Mouse (Mus musculus) liver, embryonic 14.5 days (tissue): ENCODE measurements around the gene Rbm34. TPM values are rescaled to one million over a fixed set of nuclear protein-coding genes. Genes with fewer than 3 reads are reported as not detected.

Source experiments
- ATAC-seq: fragments of 200-750 bp; cut with Nextera tagmentation; 2 replicates; pipeline ENCODE4 v1.8.0; 2017; ENCODE audit warnings: moderate number of reproducible peaks, mild to moderate bottlenecking, moderate library complexity; ENCODE audit not compliant: insufficient read depth
- DNase-seq, 3 experiments: peaks; one replicate each; pipeline ENCODE4 v3.0.0-alpha.2; 2012 to 2013; ENCODE audit warnings: low read depth in 3 of 3, low spot score in 3 of 3
- H3K27ac ChIP-seq: fragments of 300-500 bp; sonication (generic); 2 replicates; pipeline ENCODE4 v1.5.1; 2014; ENCODE audit warnings: moderate library complexity, mild to moderate bottlenecking, control low read depth, inconsistent platforms
- H3K27me3 ChIP-seq: fragments of 300-500 bp; sonication (generic); 2 replicates; pipeline ENCODE4 v1.6.1; 2014; ENCODE audit warnings: mild to moderate bottlenecking, low read length, moderate library complexity; ENCODE audit not compliant: control insufficient read depth, insufficient read depth
- H3K36me3 ChIP-seq: fragments of 300-500 bp; sonication (generic); replicated peaks from 2 replicates; pipeline ENCODE4 v1.6.1; 2014; ENCODE audit warnings: low read depth; ENCODE audit not compliant: control insufficient read depth, insufficient read depth
- H3K4me1 ChIP-seq, 2 experiments: fragments of 200-500 bp in 1 of 2; fragments of 300-500 bp in 1 of 2; sonication (generic) in 1 of 2; replicated peaks; 2 replicates each; pipeline ENCODE4 v1.6.1; 2012 to 2014; ENCODE audit warnings: antibody characterized with exemption in 1 of 2, inconsistent platforms in 1 of 2, low read length in 1 of 2; ENCODE audit not compliant: control insufficient read depth in 2 of 2, insufficient read depth in 2 of 2
- H3K4me2 ChIP-seq: fragments of 300-500 bp; sonication (generic); 2 replicates; pipeline ENCODE4 v1.6.1; 2014; ENCODE audit warnings: low read depth, mild to moderate bottlenecking, control low read depth, moderate library complexity
- H3K4me3 ChIP-seq, 2 experiments: fragments of 200-500 bp in 1 of 2; fragments of 300-500 bp in 1 of 2; sonication (generic) in 1 of 2; 2 replicates each; pipeline ENCODE4 v1.5.1; 2012 to 2014; ENCODE audit warnings: low read depth in 2 of 2, low read length in 2 of 2, mild to moderate bottlenecking in 2 of 2, control low read depth in 1 of 2, inconsistent platforms in 1 of 2, moderate library complexity in 1 of 2; ENCODE audit not compliant: insufficient read depth in 1 of 2
- H3K9ac ChIP-seq: fragments of 300-500 bp; sonication (generic); replicated peaks from 2 replicates; pipeline ENCODE4 v1.6.1; 2014; ENCODE audit warnings: mild to moderate bottlenecking, control low read depth, moderate library complexity
- H3K9me3 ChIP-seq: fragments of 300-500 bp; sonication (generic); 2 replicates; pipeline ENCODE4 v1.6.1; 2016; ENCODE audit warnings: low read length, mixed read lengths; ENCODE audit not compliant: control insufficient read depth
- CTCF ChIP-seq: IDR thresholded peaks from 2 replicates; pipeline ENCODE4 v1.5.1; 2016; ENCODE audit warnings: antibody characterized with exemption, low read depth, control low read depth
- EP300 ChIP-seq: IDR thresholded peaks from 2 replicates; pipeline ENCODE4 v1.6.1; 2016; ENCODE audit warnings: antibody characterized with exemption, low read depth
- WGBS: fragments of 180-500 bp; shearing (Covaris S2); extraction: QIAGEN DNeasy Blood & Tissue Kit; methylation state at CpG from one replicate; pipeline ENCODE4 v1.1.7; 2014; ENCODE audit not compliant: insufficient replicate concordance; 5-methylcytosine and 5-hydroxymethylcytosine counted together
- polyA plus RNA-seq, 2 experiments: library from polyadenylated mRNA; depleted of rRNA in 1 of 2; stranded (reverse) in 1 of 2; unstranded in 1 of 2; fragments of >200 nt; fragmentation: Nextera tagmentation in 1 of 2; extraction: Ambion mirVana in 1 of 2; gene quantifications; 2 replicates each; pipeline versions ENCODE4 v1.2.1 to v1.2.3; 2012 to 2014

Rbm34 gene
- polyA plus RNA-seq, 2 experiments, result 5.2 to 9.6 TPM

GRCm38 (mm10) chr8:126929607-126930161 is 41.2 kb downstream of the Rbm34 start:
- Histone ChIP-seq H3K9ac (no peak overlapping the region), H3K4me2 (no peak overlapping the region), H3K4me1 (peaks cover 0 to 8% of the 10 kb centered on the region in 2 experiments; a peak in 2 of 4 replicates), H3K9me3 (no peaks in the 10 kb centered on the region), H3K27me3 (no peaks in the 10 kb centered on the region), H3K36me3 (peaks cover 21% of the 10 kb centered on the region), H3K4me3 (no peak overlapping the region), H3K27ac (no peak overlapping the region; the same call in 1 of the 2 replicates)
- DNase-seq (peak in 2 of 3 experiments; percentile 48 to 49), ATAC-seq (peak; percentile 15; the same call in 1 of the 2 replicates)
- TF ChIP-seq EP300 (no peak), CTCF (peak; percentile 86)
- 43% methylated on average over 3 of the region's 3 CpGs for WGBS

- no peak overlapping the region for H3K4me3 ChIP-seq
- DNase-seq (no peak), ATAC-seq (no peak)
- no peaks in the 10 kb centered on the region for H3K9me3 ChIP-seq
- H3K27ac ChIP-seq, result no peak overlapping the region
- peaks cover 18% of the 10 kb centered on the region for H3K36me3 ChIP-seq
- no peak overlapping the region for H3K9ac ChIP-seq
- WGBS, result 76% methylated on average over 10 of the region's 10 CpGs
- no peak overlapping the region for H3K4me2 ChIP-seq
- no peaks in the 10 kb centered on the region for H3K27me3 ChIP-seq
- no peak for TF ChIP-seq CTCF
- no peak for TF ChIP-seq EP300
- H3K4me1 ChIP-seq, result peaks cover 0 to 8% of the 10 kb centered on the region in 2 experiments; a peak in 2 of 4 replicates
Measured at GRCm38 (mm10) chr8:126928755-126929505, 41.9 kb downstream of the Rbm34 start.

- TF ChIP-seq EP300 (no peak), CTCF (no peak)
- no peak for DNase-seq
- Histone ChIP-seq H3K4me2 (no peak overlapping the region), H3K36me3 (peaks cover 9% of the 10 kb centered on the region), H3K27ac (no peak overlapping the region), H3K4me3 (no peak overlapping the region), H3K9ac (no peak overlapping the region), H3K9me3 (no peaks in the 10 kb centered on the region), H3K27me3 (no peaks in the 10 kb centered on the region), H3K4me1 (peaks cover 0 to 8% of the 10 kb centered on the region in 2 experiments; a peak in 2 of 4 replicates)
- ATAC-seq, result no peak
Measured at GRCm38 (mm10) chr8:126928028-126928427, 42.8 kb downstream of the Rbm34 start.

GRCm38 (mm10) chr8:126927058-126927457 is 43.8 kb downstream of the Rbm34 start:
- Histone ChIP-seq H3K4me3 (no peak overlapping the region), H3K36me3 (no peaks in the 10 kb centered on the region; the same call in 1 of the 2 replicates)
- TF ChIP-seq EP300 (no peak), CTCF (peak; percentile 53)

GRCm38 (mm10) chr8:126922981-126923380 is 47.9 kb downstream of the Rbm34 start:
- Histone ChIP-seq H3K9ac (no peak overlapping the region), H3K36me3 (no peaks in the 10 kb centered on the region), H3K27me3 (no peaks in the 10 kb centered on the region), H3K4me2 (no peak overlapping the region), H3K27ac (no peak overlapping the region), H3K9me3 (no peaks in the 10 kb centered on the region), H3K4me3 (no peak overlapping the region), H3K4me1 (no peaks in the 10 kb centered on the region)
- ATAC-seq (no peak), DNase-seq (no peak)
- 68% methylated on average over 7 of the region's 7 CpGs for WGBS
- no peak for TF ChIP-seq CTCF
- TF ChIP-seq EP300, result no peak

More at GRCm38 (mm10) chr8:126927058-126927457, 43.8 kb downstream of the Rbm34 start:
- no peak overlapping the region for H3K9ac ChIP-seq
- H3K4me2 ChIP-seq, result no peak overlapping the region
- H3K9me3 ChIP-seq, result no peaks in the 10 kb centered on the region
- no peak overlapping the region for H3K27ac ChIP-seq
- H3K27me3 ChIP-seq, result no peaks in the 10 kb centered on the region
- ATAC-seq (no peak), DNase-seq (no peak)
- WGBS, result 25% methylated on average over 1 of the region's 1 CpGs
- H3K4me1 ChIP-seq, result 0 out of 4 replicates have a peak, but pooled peaks cover 0 to 2% of the 10 kb centered on the region in 2 experiments
